Mouse (Mus musculus): ENCODE results near the gene Irf3.

Irf3 gene

GRCm38 (mm10) chr7:44974383-44975116, 22.9 kb upstream of the Irf3 start, which contains the start of gene Cpt1c:
Cpt1c (minus strand) TSS chr7:44974851.
- DNase-seq (ENCODE audit: low spot score): peak; percentile 84

- DNase-seq (ENCODE audit: low spot score): no peak
Observed at GRCm38 (mm10) chr7:44975117-44975419, 22.4 kb upstream of the Irf3 start.

GRCm38 (mm10) chr7:44978300-44978699, 19.1 kb upstream of the Irf3 start:
- no peak for DNase-seq (ENCODE audit: low spot score)

GRCm38 (mm10) chr7:44981539-44981938, 15.9 kb upstream of the Irf3 start:
- no peak for DNase-seq (ENCODE audit: low spot score)

DNA sequence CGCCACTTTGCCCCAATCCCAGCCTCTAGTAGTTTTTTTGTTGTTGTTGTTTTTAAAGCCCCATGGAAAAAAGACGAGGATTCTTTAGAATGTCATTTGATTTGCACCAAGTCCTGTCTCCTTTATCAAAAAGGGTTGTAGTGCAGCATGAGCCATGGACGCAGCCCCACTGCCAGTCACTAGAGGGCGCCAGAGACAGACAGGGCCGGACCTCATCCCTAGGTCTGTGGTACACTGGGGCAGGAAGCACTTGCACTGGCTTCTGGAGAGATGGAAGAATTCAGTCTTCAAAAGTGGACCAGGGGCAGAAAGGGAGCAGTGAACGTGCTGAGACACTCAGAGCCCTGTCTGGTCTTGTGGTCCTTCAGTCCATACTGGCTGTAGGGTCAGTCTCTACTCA, 14.4 kb upstream of the Irf3 start:
- peak; percentile 94 for DNase-seq (ENCODE audit: low spot score)

DNA sequence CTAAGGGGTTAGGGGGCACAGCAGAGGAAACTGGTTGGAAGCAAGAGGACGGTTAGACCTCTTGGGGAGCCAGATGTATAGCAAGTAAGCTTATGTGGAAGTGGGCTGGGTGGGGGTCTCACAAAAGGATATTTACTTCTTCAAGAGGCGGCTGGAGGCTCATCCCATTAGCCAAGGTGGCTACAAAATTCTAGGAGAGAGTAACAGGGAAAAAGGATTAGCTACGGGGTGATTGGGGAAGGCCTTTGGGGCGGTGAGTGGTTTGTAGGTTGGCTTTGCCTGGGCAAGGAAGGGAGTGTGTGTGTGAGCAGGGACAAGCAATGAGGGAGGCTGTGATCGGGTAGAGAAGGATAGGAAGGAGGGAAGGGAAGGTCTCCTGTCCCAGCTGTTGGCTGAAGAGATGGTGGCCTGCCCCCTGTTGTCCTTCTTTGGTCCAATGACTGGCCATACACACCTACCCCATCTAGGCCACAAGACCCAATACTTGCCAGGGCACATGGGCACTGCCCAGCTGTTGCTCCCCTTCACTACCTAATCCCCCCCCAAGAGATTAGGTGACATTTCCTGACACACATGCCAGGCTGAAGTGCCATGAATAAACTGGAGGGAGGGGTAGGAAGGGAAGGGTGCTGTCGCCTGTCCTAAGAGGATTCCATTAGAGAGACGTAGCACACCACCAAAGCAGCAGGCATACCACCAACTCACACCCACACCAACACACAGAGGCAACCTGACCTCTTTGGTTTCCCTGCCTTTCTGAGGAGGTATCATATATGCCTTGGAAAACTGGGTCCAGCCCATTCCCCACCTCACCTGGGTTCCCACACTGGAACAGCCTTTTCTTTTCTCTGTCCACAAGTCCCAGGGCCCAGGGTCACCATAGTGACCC, 13.3 kb upstream of the Irf3 start:
- DNase-seq (ENCODE audit: low spot score): no peak

DNA sequence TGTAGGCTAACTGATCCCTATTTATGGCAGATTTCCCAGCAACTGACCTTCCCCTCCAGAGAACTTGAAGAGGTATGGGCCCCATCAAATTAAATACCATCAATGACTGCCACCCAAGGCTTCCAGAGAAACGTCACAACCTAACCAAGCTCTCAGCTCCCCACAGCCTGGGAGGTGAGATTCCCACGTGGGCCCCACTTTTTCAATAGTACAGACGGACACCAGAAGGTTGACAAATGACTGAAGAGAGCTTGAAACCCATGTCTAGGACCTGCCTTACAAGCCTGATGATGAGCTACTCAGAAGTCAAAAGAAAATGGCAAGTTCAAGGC, 12.6 kb upstream of the Irf3 start:
- DNase-seq (ENCODE audit: low spot score): no peak

GRCm38 (mm10) chr7:44985595-44986191, 11.8 kb upstream of the Irf3 start:
- DNase-seq (ENCODE audit: low spot score): peak; percentile 83

- DNase-seq (ENCODE audit: low spot score): peak; percentile 99
Observed at GRCm38 (mm10) chr7:44986192-44986878, 11.1 kb upstream of the Irf3 start, which contains the start of gene Prmt1. Prmt1 (minus strand) TSS chr7:44986568.

DNA sequence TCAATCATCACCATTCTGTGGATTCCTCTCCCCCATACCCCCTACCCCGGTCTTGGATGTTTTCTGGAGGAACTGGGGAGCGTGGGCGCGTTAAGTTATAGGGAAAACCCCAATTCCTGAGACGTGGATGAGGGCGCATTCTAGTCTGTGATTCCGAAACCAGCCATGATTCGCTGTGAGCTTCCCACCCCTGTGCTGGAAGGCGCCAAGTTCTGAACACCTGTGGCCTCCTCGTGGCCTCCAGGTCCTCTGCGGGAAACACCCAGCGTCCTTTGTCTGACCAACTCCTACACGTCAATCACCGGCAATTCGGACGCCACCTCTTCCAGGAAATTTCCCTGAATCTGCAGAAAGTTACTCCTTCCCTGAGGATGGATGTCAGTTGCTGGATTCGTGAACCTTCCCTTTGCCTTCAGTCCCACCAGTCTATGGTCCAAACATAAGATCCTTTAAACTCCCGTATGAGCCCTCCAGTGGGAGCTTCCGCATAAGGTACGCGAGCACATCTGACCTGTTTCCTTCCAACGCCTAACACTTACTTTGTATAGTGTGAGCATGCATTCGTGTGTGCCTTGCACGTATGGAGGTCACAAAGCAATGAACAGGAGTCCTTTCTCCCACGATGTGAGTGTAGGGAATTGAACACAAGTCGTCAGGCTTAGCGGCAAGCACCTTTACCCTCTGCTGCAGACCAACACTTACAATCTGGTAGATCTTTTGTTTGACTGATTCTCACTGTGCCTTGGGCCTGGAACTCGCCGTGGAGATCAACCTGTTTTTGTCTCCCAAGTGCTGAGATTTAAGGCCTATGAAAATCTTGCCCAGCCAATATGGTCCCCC, 10.3 kb upstream of the Irf3 start:
- DNase-seq (ENCODE audit: low spot score): no peak

DNA sequence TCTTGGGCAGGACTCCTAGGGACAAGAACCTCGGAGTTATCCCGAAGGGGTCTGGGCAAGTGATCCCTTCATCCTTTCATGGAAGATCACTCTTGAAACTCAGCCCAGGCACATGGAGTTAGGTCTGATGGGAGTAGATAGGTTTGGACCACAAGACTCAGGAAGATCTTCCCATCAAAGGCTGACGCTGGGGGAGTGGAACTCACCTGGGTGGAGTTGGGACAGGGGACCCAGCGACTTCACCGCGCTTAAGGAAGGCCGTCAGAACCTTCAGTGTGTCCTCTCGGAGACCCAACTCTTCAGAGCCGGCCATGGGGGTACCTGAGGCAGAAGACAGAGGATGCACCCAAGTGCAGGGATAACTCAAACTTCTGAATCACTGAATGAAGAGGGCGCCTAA, 776 bp upstream of the Irf3 start:
- DNase-seq (ENCODE audit: low spot score): no peak

GRCm38 (mm10) chr7:44997940-44998428, 536 bp downstream of the Irf3 start:
- DNase-seq (ENCODE audit: low spot score): no peak

DNA sequence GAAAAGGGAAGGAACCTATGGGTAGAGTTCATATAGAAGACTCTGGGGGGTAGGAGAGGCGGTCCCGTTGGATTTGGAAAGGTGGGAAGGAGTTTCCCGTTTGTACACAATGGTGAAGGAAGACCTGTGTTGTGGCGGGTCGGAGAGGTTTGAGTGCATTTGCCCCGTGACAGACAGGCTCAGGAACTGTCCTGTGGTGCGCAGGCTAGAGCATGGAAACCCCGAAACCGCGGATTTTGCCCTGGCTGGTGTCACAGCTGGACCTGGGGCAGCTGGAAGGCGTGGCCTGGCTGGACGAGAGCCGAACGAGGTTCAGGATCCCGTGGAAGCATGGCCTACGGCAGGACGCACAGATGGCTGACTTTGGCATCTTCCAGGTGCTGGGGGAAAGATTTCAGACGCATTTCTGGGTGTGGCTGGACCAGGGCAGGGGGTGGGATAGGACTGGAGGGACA, 1.1 kb downstream of the Irf3 start, which contains the start of gene Bcl2l12:
Gene Bcl2l12 (minus strand): TSS at position 212 of the 455 bp plus-strand sequence.
- DNase-seq (ENCODE audit: low spot score): peak; percentile 29

DNA sequence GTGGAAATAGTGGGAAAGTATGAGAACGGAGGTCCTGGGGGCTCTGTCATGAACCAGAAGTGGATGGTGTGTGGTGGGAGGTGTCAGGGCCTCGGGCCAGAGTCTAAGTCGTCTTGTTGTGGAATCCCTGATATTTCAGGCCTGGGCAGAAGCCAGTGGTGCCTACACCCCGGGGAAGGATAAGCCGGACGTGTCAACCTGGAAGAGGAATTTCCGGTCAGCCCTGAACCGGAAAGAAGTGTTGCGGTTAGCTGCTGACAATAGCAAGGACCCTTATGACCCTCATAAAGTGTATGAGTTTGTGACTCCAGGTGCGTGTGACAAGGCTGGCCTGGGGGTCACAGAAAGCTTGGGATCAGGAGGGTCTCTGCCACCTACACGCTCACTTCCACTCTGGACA, 2.3 kb downstream of the Irf3 start:
- DNase-seq (ENCODE audit: low spot score): no peak

DNA sequence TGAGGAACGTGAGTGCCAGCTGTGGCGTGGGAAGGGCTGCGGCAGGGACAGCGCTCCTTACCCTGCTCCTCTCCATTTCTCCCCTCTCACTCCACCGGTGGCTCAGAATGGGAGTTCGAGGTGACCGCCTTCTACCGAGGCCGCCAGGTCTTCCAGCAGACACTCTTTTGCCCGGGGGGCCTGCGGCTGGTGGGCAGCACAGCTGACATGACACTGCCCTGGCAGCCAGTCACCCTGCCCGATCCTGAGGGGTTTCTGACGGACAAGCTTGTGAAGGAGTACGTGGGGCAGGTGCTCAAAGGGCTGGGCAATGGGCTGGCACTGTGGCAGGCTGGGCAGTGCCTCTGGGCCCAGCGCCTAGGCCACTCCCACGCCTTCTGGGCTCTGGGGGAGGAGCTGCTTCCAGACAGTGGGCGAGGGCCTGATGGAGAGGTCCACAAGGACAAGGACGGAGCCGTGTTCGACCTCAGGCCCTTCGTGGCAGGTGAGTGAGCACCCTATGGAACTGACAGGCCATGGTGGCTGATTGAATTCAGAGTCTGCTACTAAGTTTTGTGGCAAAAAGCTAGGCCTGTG, 3.2 kb downstream of the Irf3 start:
- no peak for DNase-seq (ENCODE audit: low spot score)

- DNase-seq (ENCODE audit: low spot score): no peak
Observed at GRCm38 (mm10) chr7:45002440-45002839, 5.0 kb downstream of the Irf3 start.

DNA sequence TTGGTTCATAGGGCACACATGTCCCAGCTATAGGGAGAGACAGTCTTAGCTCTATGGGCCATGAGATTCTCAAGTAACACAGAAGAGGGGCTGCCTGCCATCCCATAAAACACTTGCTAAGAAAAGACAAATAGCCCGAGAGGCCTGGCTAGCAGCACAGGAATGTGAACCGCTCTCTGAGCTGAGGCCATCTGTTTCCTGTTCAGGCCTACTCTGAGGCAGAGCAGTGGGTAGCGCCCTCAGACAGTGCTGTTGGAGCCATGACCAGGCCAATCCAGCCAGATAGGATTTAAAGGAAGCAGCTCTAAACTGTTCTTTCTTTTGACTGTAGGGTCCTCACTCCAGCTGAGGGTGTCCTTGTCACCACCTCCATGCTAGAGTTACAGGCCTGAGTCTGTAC, 7.1 kb downstream of the Irf3 start:
- no peak for DNase-seq (ENCODE audit: low spot score)

DNA sequence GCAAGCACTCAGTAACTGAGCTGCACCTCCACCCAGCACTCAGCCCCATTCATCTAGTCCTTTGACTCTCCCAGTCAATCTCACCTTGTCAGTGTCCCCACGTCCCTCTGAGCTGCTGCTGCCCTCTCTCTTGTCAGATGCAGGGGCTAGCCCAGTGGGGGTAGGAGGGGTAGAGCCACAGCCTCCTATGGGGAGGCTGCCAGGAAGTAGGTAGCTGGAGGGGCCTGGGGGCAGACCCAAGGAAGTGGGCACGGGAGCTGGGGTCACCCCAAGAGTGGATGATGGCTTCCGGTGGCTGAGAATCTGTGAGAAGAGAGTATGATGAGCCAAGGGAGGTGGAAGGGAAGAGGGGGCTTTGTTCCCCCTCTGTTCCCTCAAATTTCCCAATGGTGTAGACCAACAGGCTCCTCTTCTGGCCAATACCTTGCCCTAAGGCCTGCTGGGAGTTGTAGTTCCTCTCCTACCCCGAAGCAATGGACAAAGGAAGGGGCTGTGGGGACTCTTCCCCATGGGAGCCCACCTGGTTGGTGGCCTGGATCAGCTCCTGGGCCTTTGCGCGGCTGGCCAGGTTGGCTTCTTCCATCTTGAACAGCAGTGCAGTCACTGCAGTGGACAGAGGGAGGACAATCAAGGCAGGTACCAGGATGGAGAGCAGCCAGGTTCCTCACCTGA, 8.0 kb downstream of the Irf3 start:
- no peak for DNase-seq (ENCODE audit: low spot score)

DNA sequence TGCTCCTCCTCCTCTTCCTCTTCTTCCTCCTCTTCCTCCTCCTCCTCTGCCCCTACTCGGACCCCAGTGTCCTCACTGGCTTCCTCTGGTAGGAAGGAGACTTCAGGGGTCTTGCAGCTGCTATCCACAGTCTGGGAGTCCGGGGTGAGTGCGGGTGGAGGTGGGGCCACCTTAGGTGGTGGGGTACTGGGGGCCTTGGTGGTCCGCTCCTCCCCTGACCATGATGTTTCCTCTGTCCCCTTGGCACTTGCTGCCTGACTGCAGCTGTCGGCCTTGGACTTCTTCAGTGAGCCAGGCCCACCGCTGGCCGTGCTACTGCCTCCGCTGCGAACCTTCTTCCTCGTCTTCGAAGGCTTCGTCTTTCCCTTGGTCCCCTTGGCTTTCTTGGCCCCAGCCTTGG, 9.1 kb downstream of the Irf3 start:
- DNase-seq (ENCODE audit: low spot score): no peak

GRCm38 (mm10) chr7:45007141-45007540, 9.7 kb downstream of the Irf3 start:
- no peak for DNase-seq (ENCODE audit: low spot score)
